Mouse (Mus musculus): ENCODE results near the gene Gm26558. TPM values are rescaled to one million over a fixed set of nuclear protein-coding genes. Genes with fewer than 3 reads are reported as not detected.

The Gm26558 gene
- polyA plus RNA-seq, 1 experiment, result 3.3 TPM

- no peak overlapping the region for H3K4me3 ChIP-seq
- H3K27me3 ChIP-seq (ENCODE audit: control insufficient read depth, insufficient read depth, insufficient read length), result peaks cover 3% of the 10 kb centered on the region
- H3K36me3 ChIP-seq (ENCODE audit: control insufficient read depth, insufficient read depth), result no peaks in the 10 kb centered on the region
- H3K4me2 ChIP-seq (ENCODE audit: low read depth), result no peak overlapping the region
- no peaks in the 10 kb centered on the region for H3K79me2 ChIP-seq (ENCODE audit: control insufficient read depth, insufficient read depth)
- TF ChIP-seq POLR2A (IDR thresholded peaks at IDR 0.05; ENCODE audit: insufficient read length, low read depth) (no peak), REST (IDR thresholded peaks at IDR 0.05; ENCODE audit: insufficient read depth, insufficient read length) (no peak), SRF (IDR thresholded peaks at IDR 0.05; ENCODE audit: control insufficient read depth, insufficient read length, low read depth) (no peak), USF1 (IDR thresholded peaks at IDR 0.05; ENCODE audit: low read depth) (no peak), MYOG (IDR thresholded peaks at IDR 0.05; ENCODE audit: control insufficient read depth in 1 of 3, insufficient read depth in 1 of 3, insufficient read length in 2 of 3, low read depth in 2 of 3) (no peak), POLR2AphosphoS2 (IDR thresholded peaks at IDR 0.05; ENCODE audit: insufficient read length, low read depth) (no peak), CEBPB (IDR thresholded peaks at IDR 0.05; ENCODE audit: insufficient read depth, poor library complexity, severe bottlenecking) (no peak), MAX (IDR thresholded peaks at IDR 0.05; ENCODE audit: low read depth) (no peak), MYOD1 (IDR thresholded peaks at IDR 0.05; ENCODE audit: control insufficient read depth in 1 of 3, insufficient read length in 2 of 3, low read depth in 2 of 3) (no peak), TCF3 (IDR thresholded peaks at IDR 0.05; ENCODE audit: insufficient read length, low read depth) (no peak), TCF12 (IDR thresholded peaks at IDR 0.05; ENCODE audit: insufficient read depth, poor library complexity, severe bottlenecking) (no peak), E2F4 (IDR thresholded peaks at IDR 0.05; ENCODE audit: insufficient read depth) (no peak)
- no peak overlapping the region for H3ac ChIP-seq (ENCODE audit: control insufficient read depth, insufficient read length)
These were observed 16.6 kb downstream of the Gm26558 start for GRCm38 (mm10) chr2:70645266-70645780.

GRCm38 (mm10) chr2:70642971-70643565 is 18.8 kb downstream of the Gm26558 start:
- no peaks in the 10 kb centered on the region for H3K36me3 ChIP-seq (ENCODE audit: control insufficient read depth, insufficient read depth)
- TF ChIP-seq POLR2AphosphoS2 (IDR thresholded peaks at IDR 0.05; ENCODE audit: insufficient read length, low read depth) (no peak), MYOG (IDR thresholded peaks at IDR 0.05; ENCODE audit: control insufficient read depth in 1 of 3, insufficient read depth in 1 of 3, insufficient read length in 2 of 3, low read depth in 2 of 3) (no peak), SRF (IDR thresholded peaks at IDR 0.05; ENCODE audit: control insufficient read depth, insufficient read length, low read depth) (no peak), TCF12 (IDR thresholded peaks at IDR 0.05; ENCODE audit: insufficient read depth, poor library complexity, severe bottlenecking) (no peak), MAX (IDR thresholded peaks at IDR 0.05; ENCODE audit: low read depth) (no peak), POLR2A (IDR thresholded peaks at IDR 0.05; ENCODE audit: insufficient read length, low read depth) (no peak), REST (IDR thresholded peaks at IDR 0.05; ENCODE audit: insufficient read depth, insufficient read length) (no peak), TCF3 (IDR thresholded peaks at IDR 0.05; ENCODE audit: insufficient read length, low read depth) (no peak), MYOD1 (IDR thresholded peaks at IDR 0.05; ENCODE audit: control insufficient read depth in 1 of 3, insufficient read length in 2 of 3, low read depth in 2 of 3) (no peak), E2F4 (IDR thresholded peaks at IDR 0.05; ENCODE audit: insufficient read depth) (no peak), USF1 (IDR thresholded peaks at IDR 0.05; ENCODE audit: low read depth) (no peak), CEBPB (IDR thresholded peaks at IDR 0.05; ENCODE audit: insufficient read depth, poor library complexity, severe bottlenecking) (no peak)
- no peak overlapping the region for H3K4me3 ChIP-seq
- H3ac ChIP-seq (ENCODE audit: control insufficient read depth, insufficient read length), result no peak overlapping the region
- peaks cover 3% of the 10 kb centered on the region for H3K27me3 ChIP-seq (ENCODE audit: control insufficient read depth, insufficient read depth, insufficient read length)
- no peak overlapping the region for H3K4me2 ChIP-seq (ENCODE audit: low read depth)
- no peaks in the 10 kb centered on the region for H3K79me2 ChIP-seq (ENCODE audit: control insufficient read depth, insufficient read depth)

DNA sequence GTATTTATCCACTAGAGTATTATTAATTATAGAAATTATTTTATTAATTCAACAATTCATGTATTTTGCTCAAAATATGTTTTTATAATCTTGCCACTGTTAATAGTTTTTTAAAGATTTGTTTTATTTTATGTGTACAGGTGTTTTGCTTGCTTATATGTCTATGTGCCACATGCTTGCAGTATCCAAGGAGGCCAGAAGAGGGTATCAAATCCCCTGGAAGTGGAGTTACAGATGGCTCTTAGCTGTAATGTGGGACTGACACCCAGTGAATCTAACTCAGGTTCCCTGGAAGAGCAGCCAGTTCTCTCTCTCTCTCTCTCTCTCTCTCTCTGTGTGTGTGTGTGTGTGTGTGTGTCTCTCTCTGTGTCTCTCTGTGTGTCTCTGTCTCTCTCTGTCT is 20.9 kb downstream of the Gm26558 start:
- TF ChIP-seq MAX (IDR thresholded peaks at IDR 0.05; ENCODE audit: low read depth), result no peak
- no peak for TF ChIP-seq POLR2A (IDR thresholded peaks at IDR 0.05; ENCODE audit: insufficient read length, low read depth)
- no peak for TF ChIP-seq REST (IDR thresholded peaks at IDR 0.05; ENCODE audit: insufficient read depth, insufficient read length)
- TF ChIP-seq TCF12 (IDR thresholded peaks at IDR 0.05; ENCODE audit: insufficient read depth, poor library complexity, severe bottlenecking), result no peak
- TF ChIP-seq E2F4 (IDR thresholded peaks at IDR 0.05; ENCODE audit: insufficient read depth), result no peak
- no peak for TF ChIP-seq MYOD1 (IDR thresholded peaks at IDR 0.05; ENCODE audit: control insufficient read depth in 1 of 3, insufficient read length in 2 of 3, low read depth in 2 of 3)
- TF ChIP-seq SRF (IDR thresholded peaks at IDR 0.05; ENCODE audit: control insufficient read depth, insufficient read length, low read depth), result no peak
- peaks cover 3% of the 10 kb centered on the region for H3K27me3 ChIP-seq (ENCODE audit: control insufficient read depth, insufficient read depth, insufficient read length)
- H3ac ChIP-seq (ENCODE audit: control insufficient read depth, insufficient read length), result no peak overlapping the region
- H3K79me2 ChIP-seq (ENCODE audit: control insufficient read depth, insufficient read depth), result no peaks in the 10 kb centered on the region
- no peaks in the 10 kb centered on the region for H3K36me3 ChIP-seq (ENCODE audit: control insufficient read depth, insufficient read depth)
- H3K4me2 ChIP-seq (ENCODE audit: low read depth), result no peak overlapping the region
- H3K4me3 ChIP-seq, result no peak overlapping the region

- no peaks in the 10 kb centered on the region for H3K79me2 ChIP-seq (ENCODE audit: control insufficient read depth, insufficient read depth)
- H3ac ChIP-seq (ENCODE audit: control insufficient read depth, insufficient read length), result no peak overlapping the region
- TF ChIP-seq MYOD1 (IDR thresholded peaks at IDR 0.05; ENCODE audit: control insufficient read depth in 1 of 3, insufficient read length in 2 of 3, low read depth in 2 of 3) (peak in 2 of 3 experiments; percentile 32 to 59), MYOG (IDR thresholded peaks at IDR 0.05; ENCODE audit: control insufficient read depth in 1 of 3, insufficient read depth in 1 of 3, insufficient read length in 2 of 3, low read depth in 2 of 3) (no peak)
- no peak overlapping the region for H3K4me3 ChIP-seq
- H3K27me3 ChIP-seq (ENCODE audit: control insufficient read depth, insufficient read depth, insufficient read length), result no peaks in the 10 kb centered on the region
- H3K36me3 ChIP-seq (ENCODE audit: control insufficient read depth, insufficient read depth), result no peaks in the 10 kb centered on the region
- H3K4me2 ChIP-seq (ENCODE audit: low read depth), result no peak overlapping the region
These were observed 27.7 kb downstream of the Gm26558 start for GRCm38 (mm10) chr2:70634028-70634690.

All from myocyte (in vitro differentiated cells).